Comparison of ENCODE assay signal across 19 mouse cellular contexts in the genomic region with DNA sequence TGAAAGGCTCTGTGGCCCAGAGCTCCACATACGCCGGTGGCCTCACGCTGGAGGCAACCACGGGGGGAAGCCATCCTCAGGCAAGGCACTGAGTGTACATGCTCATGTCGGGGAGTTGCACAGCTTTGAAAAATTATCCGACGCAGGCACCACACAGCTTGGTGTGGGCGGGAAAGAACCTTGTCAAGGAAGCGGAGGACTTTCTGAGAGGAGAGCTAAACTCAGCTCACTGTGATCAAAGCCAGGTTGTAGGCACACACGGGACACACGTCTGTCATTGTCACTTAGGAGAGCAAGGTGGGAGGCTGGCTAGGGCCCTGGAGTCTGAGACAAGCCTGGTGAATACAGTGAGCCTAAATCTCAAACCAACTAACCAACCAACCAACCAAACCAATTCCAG.
A peak's percentile ranks its signal among the peaks of the same experiment; 100 is the strongest.
DNase-seq lines count a peak whose midpoint lies in the region; ATAC-seq and TF ChIP-seq lines count a peak whose summit lies in the region.
"Had no signal": no experiment of that assay in that cellular context is flagged by ENCODE, and none has a peak within 500 bp of the region (broad histone marks: within the 10 kb centered on the region; RNA-seq: fewer than 3 reads in every experiment).

No protein-coding gene starts in this region.

- H3K27me3 ChIP-seq in heart, adult 2 months (ENCODE audit: control insufficient read depth, insufficient read depth, low read length): no peaks in the 10 kb centered on the region
- H3K27me3 ChIP-seq: CH12.LX; heart, embryonic 13.5 days; neural tube, embryonic 15.5 days had no signal

- ATAC-seq in monocyte, adult 5-6 weeks (replicated peaks; ENCODE audit: insufficient number of reproducible peaks, low FRiP score, low TSS enrichment, poor library complexity, severe bottlenecking): no peak
- ATAC-seq: hindbrain, embryonic 16.5 days; intestine, postnatal 0 days; liver, postnatal 0 days had no signal

- no peak for TF ChIP-seq POLR2A in heart, adult 2 months (IDR thresholded peaks at IDR 0.05; ENCODE audit: insufficient read depth, low read depth, low read length)

- H3K4me1 ChIP-seq in heart, adult 2 months (ENCODE audit: control insufficient read depth, insufficient read depth, low read length): no peaks in the 10 kb centered on the region
- H3K4me1 ChIP-seq: heart, embryonic 13.5 days had no signal

- H3K4me3 ChIP-seq in heart, adult 2 months: no peak overlapping the region
- H3K4me3 ChIP-seq: forebrain, embryonic 10.5 days; heart, embryonic 13.5 days; neural tube, embryonic 15.5 days had no signal

- no peak overlapping the region for H3K9ac ChIP-seq in heart, adult 2 months (ENCODE audit: low read depth, low read length)
- H3K9ac ChIP-seq: heart, embryonic 13.5 days; liver, postnatal 0 days; neural tube, embryonic 15.5 days had no signal

- no peak for TF ChIP-seq EP300 in heart, adult 2 months (IDR thresholded peaks at IDR 0.05; ENCODE audit: insufficient read depth, low read depth, low read length)

- no peak overlapping the region for H3K27ac ChIP-seq in heart, adult 2 months
- H3K27ac ChIP-seq: forebrain, embryonic 10.5 days; heart, embryonic 13.5 days; neural tube, embryonic 15.5 days had no signal

- no peaks in the 10 kb centered on the region for H3K36me3 ChIP-seq in heart, adult 2 months (ENCODE audit: control insufficient read depth, insufficient read depth, low read length)

- peak; percentile 62 for DNase-seq in heart, adult 11 months
- no peak for DNase-seq in heart, adult 2 months
- peak; percentile 25 to 81 for DNase-seq in frontal cortex, adult 2 months (ENCODE audit: extremely low spot score in 1 of 2, low spot score in 1 of 2)
- peak; percentile 48 to 68 for DNase-seq in left cerebral cortex, adult 18-20 months (ENCODE audit: low spot score in 2 of 2)
- peak; percentile 50 for DNase-seq in right cerebral cortex, postnatal 14 days
- no peak for DNase-seq in natural killer cell, adult 2 months (ENCODE audit: low spot score in 2 of 2)
- no peak for DNase-seq in heart, postnatal 10 days
- DNase-seq: cerebellum, adult 18-20 months; heart, postnatal 4 days; liver; liver, postnatal 0 days; thymus, postnatal 4 days had no signal

- no peak for TF ChIP-seq CTCF in heart, adult 2 months (IDR thresholded peaks at IDR 0.05)

- 0 out of 2 replicates have a peak, but pooled peaks cover 1% of the 10 kb centered on the region for H3K79me2 ChIP-seq in heart, adult 2 months (replicated peaks; ENCODE audit: control insufficient read depth, insufficient read depth, low read length)

- WGBS in heart, adult 2 months: 88% methylated on average over 11 of the region's 11 CpGs

- intact Hi-C loops in heart, adult 2 months (cut with DNase I): no loop called here
- intact Hi-C loops in heart, postnatal 10 days (cut with DNase I): no loop called here

Comparison
In these comparisons a context has a peak if more than half of its experiments do, and no peak if none do; other contexts are left out.
1. DNase-seq: peak in heart, adult 11 months (single experiment), frontal cortex, adult 2 months (2 of 2), left cerebral cortex, adult 18-20 months (2 of 2) and right cerebral cortex, postnatal 14 days (single experiment); none in heart, adult 2 months (0 of 2), natural killer cell, adult 2 months (0 of 2) and heart, postnatal 10 days (0 of 2).